Mouse (Mus musculus): ENCODE measurements at regions not wholly inside any gene's neighbourhood (a gene's known extent, or its start where the extent isn't known, plus 50 kb on each side); places are given as distances from the start of the nearest gene placed in this dataset.

- Histone ChIP-seq H3K79me2 (ENCODE audit: control insufficient read depth, insufficient read depth, low read length, poor library complexity) (no peaks in the 10 kb centered on the region), H3K9ac (ENCODE audit: control insufficient read depth, low read depth, low read length, poor library complexity, severe bottlenecking) (no peak overlapping the region), H3K27ac (ENCODE audit: control insufficient read depth, low read depth, low read length) (no peak overlapping the region), H3K4me1 (ENCODE audit: control insufficient read depth in 1 of 2, insufficient read depth in 2 of 2, low read length in 2 of 2) (no peaks in the 10 kb centered on the region), H3K27me3 (ENCODE audit: control insufficient read depth in 1 of 2, insufficient read depth in 2 of 2, low read length in 2 of 2) (no peaks in the 10 kb centered on the region), H3K36me3 (ENCODE audit: control insufficient read depth in 1 of 2, insufficient read depth in 2 of 2, low read length in 2 of 2) (no peaks in the 10 kb centered on the region), H3K9me3 (replicated peaks; ENCODE audit: insufficient read depth, low read length) (no peaks in the 10 kb centered on the region), H3K4me3 (ENCODE audit: control insufficient read depth in 1 of 2, insufficient read depth in 1 of 2, low read depth in 2 of 2, low read length in 2 of 2) (no peak overlapping the region)
- DNase-seq (ENCODE audit: low read depth, low spot score) = peak; percentile 3
- no peak for TF ChIP-seq GABPA (IDR thresholded peaks at IDR 0.05; ENCODE audit: low read depth, low read length)
- TF ChIP-seq CTCF (IDR thresholded peaks at IDR 0.05 in 2 of 3, conservative IDR thresholded peaks at IDR 0.05 in 1 of 3; ENCODE audit: control insufficient read depth in 1 of 3, insufficient read depth in 1 of 3, low read depth in 2 of 3, low read length in 3 of 3, poor library complexity in 1 of 3, severe bottlenecking in 1 of 3) = peak in 2 of 3 experiments; percentile 13 to 19; a peak in 2 of 6 replicates
- TF ChIP-seq SMC3 (IDR thresholded peaks at IDR 0.05; ENCODE audit: low read depth, low read length) = peak; percentile 5; the same call in 1 of the 2 replicates
- TF ChIP-seq ZKSCAN1 (IDR thresholded peaks at IDR 0.05; ENCODE audit: low read depth, low read length) = no peak
- no peak for TF ChIP-seq CHD1 (IDR thresholded peaks at IDR 0.05; ENCODE audit: low read depth, low read length)
- TF ChIP-seq RAD21 (IDR thresholded peaks at IDR 0.05; ENCODE audit: low read depth, low read length) = peak; percentile 22
- TF ChIP-seq MYB (IDR thresholded peaks at IDR 0.05; ENCODE audit: low read depth, low read length) = no peak
These were observed 376.9 kb upstream of the Luzp2 start for GRCm38 (mm10) chr7:54458386-54458785.

- no peak overlapping the region for H3K9ac ChIP-seq (ENCODE audit: control insufficient read depth, low read depth, low read length, poor library complexity, severe bottlenecking)
- DNase-seq (ENCODE audit: low read depth, low spot score) = no peak
- no peaks in the 10 kb centered on the region for H3K9me3 ChIP-seq (replicated peaks; ENCODE audit: insufficient read depth, low read length)
- H3K36me3 ChIP-seq (ENCODE audit: control insufficient read depth in 1 of 2, insufficient read depth in 2 of 2, low read length in 2 of 2) = no peaks in the 10 kb centered on the region
- TF ChIP-seq TCF12 (IDR thresholded peaks at IDR 0.05; ENCODE audit: low read depth, low read length) (no peak), HCFC1 (IDR thresholded peaks at IDR 0.05; ENCODE audit: low read depth, low read length) (no peak), ETS1 (IDR thresholded peaks at IDR 0.05; ENCODE audit: low read depth, low read length) (no peak), POLR2AphosphoS5 (IDR thresholded peaks at IDR 0.05; ENCODE audit: borderline replicate concordance, low read depth, low read length) (no peak), ZMIZ1 (IDR thresholded peaks at IDR 0.05; ENCODE audit: low read depth, low read length) (no peak), MYC (IDR thresholded peaks at IDR 0.05; ENCODE audit: low read depth, low read length) (no peak), MAX (IDR thresholded peaks at IDR 0.05; ENCODE audit: low read length) (no peak), RCOR1 (IDR thresholded peaks at IDR 0.05; ENCODE audit: low read depth, low read length) (no peak), ZNF384 (IDR thresholded peaks at IDR 0.05; ENCODE audit: low read depth, low read length) (no peak), EP300 (IDR thresholded peaks at IDR 0.05; ENCODE audit: low read depth in 1 of 2, low read length in 2 of 2) (no peak), E2F4 (IDR thresholded peaks at IDR 0.05; ENCODE audit: borderline replicate concordance, low read depth, low read length) (no peak), MAZ (IDR thresholded peaks at IDR 0.05; ENCODE audit: low read depth, low read length) (no peak)
- H3K4me1 ChIP-seq (ENCODE audit: control insufficient read depth in 1 of 2, insufficient read depth in 2 of 2, low read length in 2 of 2) = no peaks in the 10 kb centered on the region
- no peak overlapping the region for H3K4me3 ChIP-seq (ENCODE audit: control insufficient read depth in 1 of 2, insufficient read depth in 1 of 2, low read depth in 2 of 2, low read length in 2 of 2)
- H3K27ac ChIP-seq (ENCODE audit: control insufficient read depth, low read depth, low read length) = no peak overlapping the region
- H3K27me3 ChIP-seq (ENCODE audit: control insufficient read depth in 1 of 2, insufficient read depth in 2 of 2, low read length in 2 of 2) = no peaks in the 10 kb centered on the region
- no peaks in the 10 kb centered on the region for H3K79me2 ChIP-seq (ENCODE audit: control insufficient read depth, insufficient read depth, low read length, poor library complexity)
These were observed 344.0 kb upstream of the Luzp2 start for GRCm38 (mm10) chr7:54491254-54491653.
